Mouse (Mus musculus): ENCODE results near the gene Olfr1048.
"Not testable (repeated sequence)": the region's sequence is repeated elsewhere in the genome, so short reads cannot be mapped to it uniquely, and the experiment has no call there.

The Olfr1048 gene

GRCm38 (mm10) chr2:86240189-86240588 is at the start of gene Olfr1048:
Gene Olfr1048 (minus strand): TSS chr2:86240289.
- DNase-seq (ENCODE audit: low spot score in 2 of 2), result no peak

GRCm38 (mm10) chr2:86278988-86279387 is 38.9 kb upstream of the Olfr1048 start, which contains the start of gene Olfr1051:
Gene Olfr1051 (minus strand): TSS chr2:86279088.
- DNase-seq (ENCODE audit: low spot score in 2 of 2), result not testable (repeated sequence)

- DNase-seq (ENCODE audit: low spot score in 2 of 2), result not testable (repeated sequence)
Observed at GRCm38 (mm10) chr2:86258228-86258627, 18.1 kb upstream of the Olfr1048 start, which contains the start of gene Olfr1049. Gene Olfr1049 (minus strand): TSS chr2:86258328.

- no peak for DNase-seq (ENCODE audit: low spot score in 2 of 2)
Observed at GRCm38 (mm10) chr2:86231301-86231700, 8.8 kb downstream of the Olfr1048 start, which contains the start of gene Olfr1047. Gene Olfr1047 (minus strand): TSS chr2:86231401.

GRCm38 (mm10) chr2:86219214-86219613 is 20.9 kb downstream of the Olfr1048 start, which contains the start of gene Olfr1046:
Gene Olfr1046 (minus strand): TSS chr2:86219314.
- no peak for DNase-seq (ENCODE audit: low spot score in 2 of 2)

- DNase-seq (ENCODE audit: low spot score in 2 of 2), result no peak
Observed at GRCm38 (mm10) chr2:86202909-86203308, 37.2 kb downstream of the Olfr1048 start, which contains the start of gene Olfr1045. Gene Olfr1045 (minus strand): TSS chr2:86203009.

GRCm38 (mm10) chr2:86195863-86196262 is 44.2 kb downstream of the Olfr1048 start:
- no peak for DNase-seq (ENCODE audit: low spot score in 2 of 2)

GRCm38 (mm10) chr2:86185583-86185982 is 54.5 kb downstream of the Olfr1048 start, which contains the start of gene Olfr52:
Gene Olfr52 (minus strand): TSS chr2:86185683.
- no peak for DNase-seq (ENCODE audit: low spot score in 2 of 2)
